Mouse (Mus musculus) ES-Bruce4 (cell line): ENCODE measurements around the gene Ndufv3.

Experiments used
- CTCF ChIP-seq: IDR thresholded peaks from one replicate; pipeline ENCODE4 v1.8.1; 2011; ENCODE audit warnings: low read depth, low read length
- POLR2A ChIP-seq: IDR thresholded peaks from one replicate; pipeline ENCODE4 v1.8.1; 2011; ENCODE audit warnings: low read length; ENCODE audit not compliant: insufficient read depth

- TF ChIP-seq CTCF (no peak), POLR2A (no peak)
Measured at GRCm38 (mm10) chr17:31540101-31540500, 20.2 kb downstream of the Ndufv3 start.
